In genomic region chr5:120746451-120746850, GRCm38 (mm10) we compare ENCODE assay signal across 10 mouse cellular contexts. TPM values are rescaled to one million over a fixed set of nuclear protein-coding genes. Genes with fewer than 3 reads are reported as not detected.
DNase-seq lines count a peak whose midpoint lies in the region; ATAC-seq lines count a peak whose summit lies in the region.
"Had no signal": no experiment of that assay in that cellular context is flagged by ENCODE, and none has a peak within 500 bp of the region (broad histone marks: within the 10 kb centered on the region; RNA-seq: fewer than 3 reads in every experiment).

No protein-coding gene starts in this region.

- peaks cover 5% of the 10 kb centered on the region; the same call in 1 of the 2 replicates for H3K27me3 ChIP-seq in heart, embryonic 11.5 days (ENCODE audit: control insufficient read depth, insufficient read depth, low read length)

- 8% methylated on average over 5 of the region's 5 CpGs for WGBS in heart, embryonic 11.5 days (ENCODE audit: insufficient replicate concordance)

- H3K4me1 ChIP-seq in heart, embryonic 11.5 days (ENCODE audit: control insufficient read depth, insufficient read depth, low read length), result no peaks in the 10 kb centered on the region
- H3K4me1 ChIP-seq: limb, embryonic 15.5 days; stomach, embryonic 15.5 days had no signal

- H3K36me3 ChIP-seq in heart, embryonic 11.5 days (ENCODE audit: control insufficient read depth, insufficient read depth, low read length), result no peaks in the 10 kb centered on the region
- H3K36me3 ChIP-seq: limb, embryonic 15.5 days; stomach, embryonic 15.5 days had no signal

- H3K4me3 ChIP-seq in heart, embryonic 11.5 days (ENCODE audit: low read depth, low read length), result no peak overlapping the region
- H3K4me3 ChIP-seq: limb, embryonic 15.5 days; stomach, embryonic 15.5 days had no signal

- H3K27ac ChIP-seq in heart, embryonic 11.5 days (ENCODE audit: low read depth, low read length), result no peak overlapping the region
- H3K27ac ChIP-seq: limb, embryonic 15.5 days; stomach, embryonic 15.5 days had no signal

- H3K9ac ChIP-seq in heart, embryonic 11.5 days (ENCODE audit: low read depth, low read length), result no peak overlapping the region
- H3K9ac ChIP-seq: limb, embryonic 15.5 days; stomach, embryonic 15.5 days had no signal

- ATAC-seq in heart, embryonic 11.5 days (replicated peaks; ENCODE audit: insufficient number of reproducible peaks, low FRiP score, low TSS enrichment), result no peak

- peak; percentile 27 to 78 for DNase-seq in heart, adult 18-20 months
- DNase-seq in 3T3-L1 (ENCODE audit: low read depth, low spot score), result peak; percentile 80
- DNase-seq in NIH3T3 (ENCODE audit: low read depth), result peak; percentile 78
- peak; percentile 79 for DNase-seq in embryo, embryonic 10.5 days (ENCODE audit: low spot score)
- peak; percentile 18 to 66 for DNase-seq in layer of hippocampus, adult 8-10 months (ENCODE audit: low spot score in 2 of 2)
- DNase-seq in mesoderm, embryonic 11.5 days (ENCODE audit: low read depth, low spot score), result peak; percentile 64
- DNase-seq in thymus, postnatal 4 days, result peak; percentile 59

- H3K4me2 ChIP-seq in heart, embryonic 11.5 days, result no peak overlapping the region
- H3K4me2 ChIP-seq: limb, embryonic 15.5 days; stomach, embryonic 15.5 days had no signal

- H3K9me3 ChIP-seq in heart, embryonic 11.5 days (replicated peaks; ENCODE audit: control insufficient read depth, low read length), result no peaks in the 10 kb centered on the region
- H3K9me3 ChIP-seq: limb, embryonic 15.5 days; stomach, embryonic 15.5 days had no signal

RNA-seq across cellular contexts. Expression of gene Oas2, which starts 3.2 kb away (rescaled TPM):
- total RNA-seq in heart, adult 18-20 months (2021), result 1 to 10 TPM; 1.1 to 1.2 TPM
- polyA plus RNA-seq in heart, embryonic 11.5 days (2014; fragmentation: Nextera tagmentation; extraction: Ambion mirVana), result 0.07 and 0.13 TPM in 2 replicates
- under 1 TPM; 0.12 to 0.65 (median 0.40) TPM for total RNA-seq in layer of hippocampus, adult 8-10 months (2022)

RNA-seq across cellular contexts. Expression of gene Oas3, which starts 31.0 kb away (rescaled TPM):
- total RNA-seq in heart, adult 18-20 months (2021), result under 1 TPM in 1 of 2 experiments, not detected in 1; 0.05 TPM
- 0.09 and 0.11 TPM in 2 replicates for polyA plus RNA-seq in heart, embryonic 11.5 days (2014; fragmentation: Nextera tagmentation; extraction: Ambion mirVana)
- total RNA-seq in layer of hippocampus, adult 8-10 months (2022), result under 1 TPM in 2 of 4 experiments, not detected in 2; 0.09 to 0.30 TPM

RNA-seq across cellular contexts. Expression of gene Dtx1, which starts 34.7 kb away (rescaled TPM):
- total RNA-seq in heart, adult 18-20 months (2021), result 1 to 10 TPM in 1 of 2 experiments, under 1 TPM in 1; 0.99 to 2.7 TPM
- 0.45 and 0.53 TPM in 2 replicates for polyA plus RNA-seq in heart, embryonic 11.5 days (2014; fragmentation: Nextera tagmentation; extraction: Ambion mirVana)
- total RNA-seq in layer of hippocampus, adult 8-10 months (2022), result 10 to 100 TPM; 62.9 to 71.1 (median 66.9) TPM

RNA-seq across cellular contexts. Expression of gene Oas1e, which starts 48.9 kb away (rescaled TPM):
- total RNA-seq in heart, adult 18-20 months (2021), result not detected
- polyA plus RNA-seq in heart, embryonic 11.5 days (2014; fragmentation: Nextera tagmentation; extraction: Ambion mirVana), result not detected in 2 replicates
- not detected for total RNA-seq in layer of hippocampus, adult 8-10 months (2022)
- polyA plus RNA-seq: limb, embryonic 15.5 days; stomach, embryonic 15.5 days had no signal

Comparison
In these comparisons a context has a peak if more than half of its experiments do, and no peak if none do; other contexts are left out.
1. RNA of gene Dtx1, which starts 34.7 kb away (total RNA-seq): 62.9 to 71.1 TPM in layer of hippocampus, adult 8-10 months; 0.99 to 2.7 TPM in heart, adult 18-20 months; every median in the first group is over 10 times any median in the second.
2. Peak in every context shown above with its lines, with median percentiles within 50 percentile points of each other: DNase-seq.